Mouse (Mus musculus): ENCODE results near the gene C2cd4b.

DNA sequence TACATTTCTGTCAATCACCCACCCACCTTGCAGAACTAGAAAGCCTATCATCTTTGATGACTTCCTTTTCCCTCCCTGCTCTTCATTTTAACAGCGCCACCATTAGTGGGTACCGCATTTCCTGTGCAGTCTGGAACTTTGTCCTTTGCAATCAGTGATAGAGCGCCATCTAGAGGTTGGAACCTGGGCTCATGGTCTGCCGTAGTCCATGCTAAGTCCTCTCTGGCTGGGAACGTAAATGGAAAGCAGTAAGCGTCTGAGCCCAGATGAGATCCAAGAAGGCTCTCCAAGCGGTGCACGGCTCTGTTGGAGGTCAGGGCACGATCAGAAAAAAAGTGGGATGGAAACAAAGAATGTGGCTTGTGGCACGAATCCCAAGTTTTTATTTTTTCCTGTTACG lies 23.8 kb upstream of the C2cd4b start:
- TF ChIP-seq CTCF (IDR thresholded peaks at IDR 0.05; ENCODE audit: low read depth) = peak; percentile 76
- TF ChIP-seq EP300 (optimal IDR thresholded peaks at IDR 0.05) = no peak
